Mouse (Mus musculus) ES-Bruce4 (cell line): Measurements from ENCODE around the gene Dync1li1.

ENCODE experiments used
- CTCF ChIP-seq: IDR thresholded peaks from one replicate; pipeline ENCODE4 v1.8.1; 2011; ENCODE audit warnings: low read depth, low read length
- EP300 ChIP-seq: IDR thresholded peaks from 2 replicates; pipeline ENCODE4 v1.6.1; 2011; ENCODE audit warnings: low read depth, low read length; ENCODE audit not compliant: insufficient read depth

- TF ChIP-seq CTCF (no peak), EP300 (no peak)
Measured at GRCm38 (mm10) chr9:114740336-114740735, 51.7 kb downstream of the Dync1li1 start.
